Mouse (Mus musculus) MEL (cell line): ENCODE measurements around the gene Bmp7. TPM values are rescaled to one million over a fixed set of nuclear protein-coding genes. Genes with fewer than 3 reads are reported as not detected.

Source experiments
- DNase-seq: peaks from one replicate; pipeline ENCODE4 v3.0.0; 2011; ENCODE audit warnings: low read depth, low spot score
- H3K27ac ChIP-seq: 2 replicates; pipeline ENCODE4 v1.5.1; 2012; ENCODE audit warnings: low read depth, mild to moderate bottlenecking, control low read depth, low read length, moderate library complexity; ENCODE audit not compliant: control insufficient read depth
- H3K27me3 ChIP-seq, 2 experiments: fragments of 150-350 bp in 1 of 2; sonication (generic) in 1 of 2; 2 replicates each; pipeline ENCODE4 v1.6.1; 2012; ENCODE audit warnings: low read length in 2 of 2, mild to moderate bottlenecking in 2 of 2, improper control_type of control experiment in 1 of 2, moderate library complexity in 1 of 2; ENCODE audit not compliant: insufficient read depth in 2 of 2, control insufficient read depth in 1 of 2
- H3K36me3 ChIP-seq, 2 experiments: 2 replicates each; pipeline ENCODE4 v1.6.1; 2012 to 2014; ENCODE audit warnings: low read length in 2 of 2, improper control_type of control experiment in 1 of 2, inconsistent platforms in 1 of 2, mild to moderate bottlenecking in 1 of 2; ENCODE audit not compliant: insufficient read depth in 2 of 2, control insufficient read depth in 1 of 2
- H3K4me1 ChIP-seq, 2 experiments: fragments of 150-350 bp in 1 of 2; sonication (generic) in 1 of 2; 2 replicates each; pipeline ENCODE4 v1.6.1; 2012; ENCODE audit warnings: low read length in 2 of 2, improper control_type of control experiment in 1 of 2, mild to moderate bottlenecking in 1 of 2; ENCODE audit not compliant: insufficient read depth in 2 of 2, control insufficient read depth in 1 of 2
- H3K4me3 ChIP-seq, 2 experiments: fragments of 150-350 bp in 1 of 2; sonication (generic) in 1 of 2; 2 replicates each; pipeline ENCODE4 v1.5.1; 2012; ENCODE audit warnings: low read depth in 2 of 2, low read length in 2 of 2, mild to moderate bottlenecking in 2 of 2, moderate library complexity in 2 of 2, control low read depth in 1 of 2, improper control_type of control experiment in 1 of 2; ENCODE audit not compliant: control insufficient read depth in 1 of 2, insufficient read depth in 1 of 2
- H3K79me2 ChIP-seq: 2 replicates; pipeline ENCODE4 v1.6.1; 2012; ENCODE audit warnings: mild to moderate bottlenecking, low read length, moderate library complexity; ENCODE audit not compliant: control insufficient read depth, poor library complexity, insufficient read depth
- H3K9ac ChIP-seq: 2 replicates; pipeline ENCODE4 v1.6.1; 2012; ENCODE audit warnings: low read depth, mild to moderate bottlenecking, control low read depth, low read length, moderate library complexity; ENCODE audit not compliant: control insufficient read depth, poor library complexity, severe bottlenecking
- H3K9me3 ChIP-seq: fragments of 150-350 bp; sonication (generic); replicated peaks from 2 replicates; pipeline ENCODE4 v1.6.1; 2012; ENCODE audit warnings: mild to moderate bottlenecking, low read length, improper control_type of control experiment, moderate library complexity; ENCODE audit not compliant: insufficient read depth
- BHLHE40 ChIP-seq: IDR thresholded peaks from 2 replicates; pipeline ENCODE4 v1.6.1; 2012; ENCODE audit warnings: low read depth, mild to moderate bottlenecking, inconsistent platforms, low read length, improper control_type of control experiment, borderline replicate concordance
- CHD2 ChIP-seq: IDR thresholded peaks from 2 replicates; pipeline ENCODE4 v1.6.1; 2011; ENCODE audit warnings: low read length, improper control_type of control experiment
- CTCF ChIP-seq, 3 experiments: IDR thresholded peaks in 2 of 3; conservative IDR thresholded peaks in 1 of 3; 2 replicates each; pipeline ENCODE4 v1.5.1; 2011 to 2012; ENCODE audit warnings: low read length in 3 of 3, low read depth in 2 of 3, mild to moderate bottlenecking in 2 of 3, improper control_type of control experiment in 1 of 3, inconsistent platforms in 1 of 3, mixed read lengths in 1 of 3, moderate library complexity in 1 of 3; ENCODE audit not compliant: control insufficient read depth in 1 of 3, insufficient read depth in 1 of 3, poor library complexity in 1 of 3, severe bottlenecking in 1 of 3
- ELF1 ChIP-seq: IDR thresholded peaks from 2 replicates; pipeline ENCODE4 v1.6.1; 2014; ENCODE audit warnings: low read depth, mild to moderate bottlenecking, inconsistent platforms, low read length, improper control_type of control experiment, moderate library complexity
- HCFC1 ChIP-seq: IDR thresholded peaks from 2 replicates; pipeline ENCODE4 v1.6.1; 2012; ENCODE audit warnings: low read depth, mild to moderate bottlenecking, inconsistent platforms, low read length, improper control_type of control experiment, moderate library complexity
- JUND ChIP-seq: IDR thresholded peaks from 2 replicates; pipeline ENCODE4 v1.6.1; 2011; ENCODE audit warnings: low read depth, mild to moderate bottlenecking, improper control_type of control experiment, low read length
- MAX ChIP-seq: IDR thresholded peaks from 2 replicates; pipeline ENCODE4 v1.6.1; 2011; ENCODE audit warnings: low read length, improper control_type of control experiment
- MAZ ChIP-seq: IDR thresholded peaks from 2 replicates; pipeline ENCODE4 v1.6.1; 2012; ENCODE audit warnings: low read depth, mild to moderate bottlenecking, inconsistent platforms, low read length, improper control_type of control experiment
- MXI1 ChIP-seq: IDR thresholded peaks from 2 replicates; pipeline ENCODE4 v1.6.1; 2011; ENCODE audit warnings: mild to moderate bottlenecking, low read depth, low read length, improper control_type of control experiment
- MYB ChIP-seq: IDR thresholded peaks from 2 replicates; pipeline ENCODE4 v1.6.1; 2011; ENCODE audit warnings: mild to moderate bottlenecking, low read depth, low read length, improper control_type of control experiment
- MYC ChIP-seq: IDR thresholded peaks from 2 replicates; pipeline ENCODE4 v1.6.1; 2011; ENCODE audit warnings: low read depth, mild to moderate bottlenecking, low read length, improper control_type of control experiment, moderate library complexity
- NRF1 ChIP-seq: IDR thresholded peaks from 2 replicates; pipeline ENCODE4 v1.6.1; 2014; ENCODE audit warnings: low read depth, mild to moderate bottlenecking, inconsistent platforms, low read length, improper control_type of control experiment, moderate library complexity; ENCODE audit not compliant: poor library complexity, insufficient read depth, severe bottlenecking
- POLR2AphosphoS2 ChIP-seq: IDR thresholded peaks from 2 replicates; pipeline ENCODE4 v1.6.1; 2011; ENCODE audit warnings: low read length, improper control_type of control experiment
- POLR2AphosphoS5 ChIP-seq: IDR thresholded peaks from 2 replicates; pipeline ENCODE4 v1.6.1; 2012; ENCODE audit warnings: low read depth, borderline replicate concordance, mild to moderate bottlenecking, inconsistent platforms, low read length, moderate library complexity, mixed read lengths
- SIN3A ChIP-seq: IDR thresholded peaks from 2 replicates; pipeline ENCODE4 v1.6.1; 2012; ENCODE audit warnings: low read length, improper control_type of control experiment, inconsistent platforms
- TAL1 ChIP-seq: IDR thresholded peaks from 2 replicates; pipeline ENCODE4 v1.6.1; 2012; ENCODE audit warnings: mild to moderate bottlenecking, inconsistent platforms, low read length, moderate library complexity, mixed read lengths
- polyA plus RNA-seq, 2 experiments: library from polyadenylated mRNA; stranded (reverse) in 1 of 2; unstranded in 1 of 2; fragments of >175 nt in 1 of 2; fragments of >200 nt in 1 of 2; gene quantifications; 2 replicates each; pipeline versions ENCODE4 v1.2.1 to v1.2.4; 2012; ENCODE audit warnings: low replicate concordance in 2 of 2, low read depth in 1 of 2; ENCODE audit not compliant: insufficient read length in 2 of 2, insufficient read depth in 1 of 2, missing spikeins in 1 of 2
- total RNA-seq: library from RNA; depleted of rRNA; stranded (reverse); fragments of 300-350 nt; gene quantifications from 2 replicates; pipeline ENCODE4 v1.2.3, GENCODE M21; 2012

Gene Bmp7
- total and polyA plus RNA-seq, 3 experiments, result not detected

GRCm38 (mm10) chr2:172831133-172831532 lies 109.0 kb downstream of the Bmp7 start (continued):
- no peak for TF ChIP-seq ELF1
- no peak for TF ChIP-seq BHLHE40
- TF ChIP-seq MYC, result no peak

DNA sequence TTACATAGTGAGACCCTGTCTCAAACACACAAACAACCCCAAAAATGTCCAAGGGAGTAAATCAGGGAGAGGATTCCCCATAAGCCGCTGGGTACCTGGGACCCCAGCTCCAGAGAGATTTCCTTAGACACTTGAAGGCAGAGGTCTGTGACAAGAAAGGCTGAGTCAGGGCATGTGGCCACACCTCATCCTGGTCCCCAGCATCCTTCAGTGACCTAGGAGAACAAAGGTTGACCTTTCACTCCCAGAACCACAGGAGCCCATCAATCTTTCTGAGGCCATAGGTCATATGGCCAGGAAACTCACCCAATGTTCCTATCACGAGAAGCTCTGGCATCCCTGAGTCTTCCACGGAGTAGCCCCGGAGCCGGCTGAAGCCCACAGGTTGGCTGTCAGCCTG lies 111.9 kb downstream of the Bmp7 start:
- Histone ChIP-seq H3K79me2 (no peaks in the 10 kb centered on the region), H3K27ac (no peak overlapping the region), H3K9me3 (no peaks in the 10 kb centered on the region), H3K27me3 (no peaks in the 10 kb centered on the region), H3K36me3 (no peaks in the 10 kb centered on the region), H3K4me3 (no peak overlapping the region), H3K4me1 (no peaks in the 10 kb centered on the region), H3K9ac (no peak overlapping the region)
- no peak for TF ChIP-seq HCFC1
- no peak for TF ChIP-seq JUND
- DNase-seq, result no peak

- no peak for DNase-seq
- H3K27me3 ChIP-seq, result no peaks in the 10 kb centered on the region
- H3K9ac ChIP-seq, result no peak overlapping the region
- H3K4me3 ChIP-seq, result no peak overlapping the region
- no peaks in the 10 kb centered on the region for H3K4me1 ChIP-seq
- H3K9me3 ChIP-seq, result no peaks in the 10 kb centered on the region
- H3K79me2 ChIP-seq, result no peaks in the 10 kb centered on the region
- no peaks in the 10 kb centered on the region for H3K36me3 ChIP-seq
- TF ChIP-seq MXI1 (no peak), BHLHE40 (no peak), CHD2 (no peak), POLR2AphosphoS5 (no peak), JUND (no peak)
- no peak overlapping the region for H3K27ac ChIP-seq
These were observed 112.6 kb downstream of the Bmp7 start for GRCm38 (mm10) chr2:172827564-172827963.

DNA sequence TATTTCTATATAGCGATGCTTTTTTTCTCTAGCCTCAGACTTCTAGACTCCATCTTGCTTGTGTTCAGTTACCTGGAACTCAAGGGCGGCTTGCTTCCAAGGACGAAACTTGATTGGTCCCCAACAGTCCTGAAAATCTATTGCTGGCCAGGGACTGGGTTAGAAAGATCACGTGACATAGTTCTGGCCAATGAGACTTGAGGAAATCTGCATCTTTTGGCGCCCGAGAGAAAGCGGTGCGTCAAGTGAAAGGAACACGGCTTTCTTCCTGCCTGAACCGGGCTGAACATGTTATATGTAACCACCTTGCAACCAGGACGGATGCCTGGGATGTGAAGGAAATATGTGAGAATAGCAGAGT lies 114.4 kb downstream of the Bmp7 start:
- Histone ChIP-seq H3K4me3 (no peak overlapping the region), H3K9ac (no peak overlapping the region), H3K79me2 (no peaks in the 10 kb centered on the region), H3K4me1 (no peaks in the 10 kb centered on the region), H3K36me3 (no peaks in the 10 kb centered on the region), H3K27me3 (no peaks in the 10 kb centered on the region), H3K9me3 (no peaks in the 10 kb centered on the region), H3K27ac (no peak overlapping the region)
- DNase-seq, result no peak
- TF ChIP-seq NRF1 (no peak), TAL1 (no peak), CTCF (IDR thresholded peaks at IDR 0.05 in 2 of 3, conservative IDR thresholded peaks at IDR 0.05 in 1 of 3; ENCODE audit: control insufficient read depth in 1 of 3, insufficient read depth in 1 of 3, low read depth in 2 of 3, low read length in 3 of 3, poor library complexity in 1 of 3, severe bottlenecking in 1 of 3) (no peak), MXI1 (no peak), MAX (no peak), SIN3A (no peak), MAZ (no peak), POLR2AphosphoS5 (no peak), MYB (no peak), MYC (no peak), BHLHE40 (no peak), POLR2AphosphoS2 (no peak), HCFC1 (no peak)
